Mouse (Mus musculus) midbrain, embryonic 14.5 days (tissue): ENCODE measurements around the gene Wdr59. TPM values are rescaled to one million over a fixed set of nuclear protein-coding genes. Genes with fewer than 3 reads are reported as not detected.
"Not testable (repeated sequence)": the region's sequence is repeated elsewhere in the genome, so short reads cannot be mapped to it uniquely, and the experiment has no call there.

ENCODE experiments used
- ATAC-seq: fragments of 200-750 bp; cut with Nextera tagmentation; 2 replicates; pipeline ENCODE4 v1.8.0; 2017; ENCODE audit warnings: moderate number of reproducible peaks, moderate library complexity; ENCODE audit not compliant: low FRiP score, low TSS enrichment
- DNase-seq: peaks from one replicate; pipeline ENCODE4 v3.0.0-alpha.2; 2015
- H3K27ac ChIP-seq: fragments of 300-500 bp; sonication (generic); replicated peaks from 2 replicates; pipeline ENCODE4 v1.5.1; 2014; ENCODE audit warnings: mild to moderate bottlenecking, low read depth, low read length, moderate library complexity
- H3K27me3 ChIP-seq: fragments of 300-500 bp; sonication (generic); 2 replicates; pipeline ENCODE4 v1.6.1; 2014; ENCODE audit warnings: low read length, control low read depth, mixed read lengths; ENCODE audit not compliant: control insufficient read depth, insufficient read depth
- H3K36me3 ChIP-seq: fragments of 300-500 bp; sonication (generic); 2 replicates; pipeline ENCODE4 v1.6.1; 2014; ENCODE audit warnings: low read length, control low read depth; ENCODE audit not compliant: control insufficient read depth, insufficient read depth
- H3K4me1 ChIP-seq: fragments of 300-500 bp; sonication (generic); 2 replicates; pipeline ENCODE4 v1.6.1; 2014; ENCODE audit warnings: mild to moderate bottlenecking, antibody characterized with exemption, low read length, control low read depth; ENCODE audit not compliant: control insufficient read depth, insufficient read depth
- H3K4me2 ChIP-seq: fragments of 300-500 bp; sonication (generic); 2 replicates; pipeline ENCODE4 v1.6.1; 2014; ENCODE audit warnings: mild to moderate bottlenecking, low read length, moderate library complexity
- H3K4me3 ChIP-seq: fragments of 300-500 bp; sonication (generic); replicated peaks from 2 replicates; pipeline ENCODE4 v1.5.1; 2014; ENCODE audit warnings: low read depth, low read length
- H3K9ac ChIP-seq: fragments of 300-500 bp; sonication (generic); replicated peaks from 2 replicates; pipeline ENCODE4 v1.6.1; 2014; ENCODE audit warnings: mild to moderate bottlenecking, low read length, moderate library complexity
- H3K9me3 ChIP-seq: fragments of 300-500 bp; sonication (generic); 2 replicates; pipeline ENCODE4 v1.6.1; 2016; ENCODE audit warnings: low read length, control low read depth, mixed read lengths; ENCODE audit not compliant: control insufficient read depth
- WGBS: fragments of 180-500 bp; shearing (Covaris S2); extraction: QIAGEN DNeasy Blood & Tissue Kit; methylation state at CpG from one replicate; pipeline ENCODE4 v1.1.7; 2014; 5-methylcytosine and 5-hydroxymethylcytosine counted together
- polyA plus RNA-seq: library from polyadenylated mRNA; unstranded; fragments of >200 nt; fragmentation: Nextera tagmentation; extraction: Ambion mirVana; gene quantifications from 2 replicates; pipeline ENCODE4 v1.2.1, GENCODE M21; 2014

Gene Wdr59
- polyA plus RNA-seq, 1 experiment from 2014 or later, result 5.9 TPM

DNA sequence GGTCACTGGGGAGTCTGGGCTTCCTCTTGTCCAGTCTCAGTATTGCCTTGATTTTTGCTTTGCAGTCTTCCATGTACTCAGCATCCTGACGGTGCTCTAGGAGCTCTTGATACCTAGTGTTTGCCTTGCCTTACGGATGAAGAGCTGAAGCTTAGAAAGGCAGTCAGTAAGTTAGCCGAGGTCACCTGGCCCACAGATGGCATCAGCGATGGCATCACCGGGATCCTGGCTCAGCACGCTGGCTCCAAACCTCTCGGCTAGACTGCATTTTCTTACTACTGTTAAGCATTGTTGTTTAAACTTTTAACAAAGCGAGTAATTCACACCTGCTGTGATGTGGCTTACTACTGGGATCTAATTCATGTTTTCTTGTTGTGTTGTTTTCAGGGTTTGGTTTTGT, 8.4 kb downstream of the Wdr59 start:
- 80% methylated on average over 8 of the region's 8 CpGs for WGBS
- no peak overlapping the region for H3K4me3 ChIP-seq
- no peaks in the 10 kb centered on the region for H3K27me3 ChIP-seq
- no peak for ATAC-seq
- no peak overlapping the region for H3K9ac ChIP-seq
- H3K27ac ChIP-seq, result no peak overlapping the region
- H3K4me1 ChIP-seq, result 0 out of 2 replicates have a peak, but pooled peaks cover 4% of the 10 kb centered on the region
- H3K4me2 ChIP-seq, result no peak overlapping the region
- DNase-seq, result no peak
- H3K9me3 ChIP-seq, result no peaks in the 10 kb centered on the region
- no peaks in the 10 kb centered on the region for H3K36me3 ChIP-seq

DNA sequence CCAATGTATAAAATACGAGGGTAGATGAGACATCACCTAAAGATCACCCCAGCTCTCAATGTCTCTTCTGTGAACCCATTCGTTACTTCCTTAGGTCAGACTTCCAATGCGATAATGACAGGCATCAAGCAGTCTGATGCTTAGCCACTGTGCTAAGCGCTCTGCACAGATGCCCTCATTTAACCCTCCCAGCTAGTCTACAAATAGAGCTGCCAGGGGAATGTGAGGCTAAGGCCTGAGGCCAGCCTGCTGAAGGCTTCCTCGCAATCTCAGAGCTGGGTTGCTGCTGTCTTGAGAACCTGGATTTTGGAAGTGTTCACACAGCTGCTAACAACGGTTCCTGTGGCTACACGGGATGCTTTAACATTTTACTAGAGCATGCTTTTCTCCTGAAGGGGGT, 9.0 kb downstream of the Wdr59 start:
- H3K36me3 ChIP-seq, result no peaks in the 10 kb centered on the region
- 0 out of 2 replicates have a peak, but pooled peaks cover 4% of the 10 kb centered on the region for H3K4me1 ChIP-seq
- 76% methylated on average over 7 of the region's 7 CpGs for WGBS
- H3K4me3 ChIP-seq, result no peak overlapping the region
- no peaks in the 10 kb centered on the region for H3K9me3 ChIP-seq
- H3K9ac ChIP-seq, result no peak overlapping the region
- peak overlapping the region; percentile 37; the same call in 1 of the 2 replicates for H3K27ac ChIP-seq
- H3K27me3 ChIP-seq, result no peaks in the 10 kb centered on the region
- peak; percentile 9 for DNase-seq
- H3K4me2 ChIP-seq, result no peak overlapping the region
- ATAC-seq, result no peak

DNA sequence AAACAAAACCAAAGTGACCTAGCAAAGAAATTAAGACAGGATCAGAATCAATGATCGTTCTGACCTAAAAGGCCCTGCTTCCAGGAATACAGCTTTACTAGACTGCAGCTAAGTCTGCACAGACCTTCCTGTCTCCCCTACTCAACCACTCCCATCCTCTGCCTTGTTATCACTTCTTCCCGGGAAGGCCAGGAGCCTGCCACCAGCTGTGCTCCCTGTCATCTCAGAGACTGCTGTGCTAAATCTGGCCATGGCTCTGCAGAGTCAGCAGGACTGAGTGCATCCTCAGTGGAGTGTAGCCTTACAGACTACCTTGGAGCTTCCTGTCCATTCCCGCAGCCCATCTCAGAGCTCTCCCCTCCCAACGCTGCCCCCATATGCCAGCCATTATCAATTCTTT, 11.5 kb downstream of the Wdr59 start:
- no peaks in the 10 kb centered on the region for H3K36me3 ChIP-seq
- no peak overlapping the region for H3K27ac ChIP-seq
- WGBS, result 71% methylated on average over 4 of the region's 4 CpGs

DNA sequence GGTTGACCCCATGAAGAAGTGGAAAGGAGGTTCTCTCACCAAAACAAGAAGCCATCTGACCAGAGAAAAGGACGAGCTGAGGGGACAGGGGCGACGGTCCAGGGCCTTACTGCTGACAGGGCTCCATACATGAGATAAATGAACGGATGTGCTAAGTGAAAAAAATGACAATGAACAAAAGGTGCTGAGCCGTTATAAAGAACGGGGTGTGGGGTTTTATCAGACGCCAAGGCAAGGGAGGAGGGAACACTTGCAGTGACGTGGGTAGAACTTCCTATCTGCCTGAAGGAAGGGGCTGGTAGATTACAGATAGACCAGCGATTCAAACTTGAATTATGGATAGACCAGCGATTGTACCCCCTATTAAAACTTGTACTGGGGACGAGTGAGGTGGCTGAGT, 12.6 kb downstream of the Wdr59 start:
- WGBS, result 90% methylated on average over 11 of the region's 11 CpGs
- no peak for DNase-seq
- Histone ChIP-seq H3K27me3 (no peaks in the 10 kb centered on the region), H3K4me3 (no peak overlapping the region), H3K9ac (no peak overlapping the region), H3K27ac (no peak overlapping the region), H3K4me1 (0 out of 2 replicates have a peak, but pooled peaks cover 4% of the 10 kb centered on the region), H3K9me3 (no peaks in the 10 kb centered on the region), H3K4me2 (no peak overlapping the region), H3K36me3 (0 out of 2 replicates have a peak, but pooled peaks cover 2% of the 10 kb centered on the region)
- no peak for ATAC-seq

More for the DNA sequence above, 11.5 kb downstream of the Wdr59 start:
- 0 out of 2 replicates have a peak, but pooled peaks cover 4% of the 10 kb centered on the region for H3K4me1 ChIP-seq
- no peak overlapping the region for H3K4me3 ChIP-seq
- H3K4me2 ChIP-seq, result no peak overlapping the region
- ATAC-seq, result no peak
- DNase-seq, result no peak
- H3K9ac ChIP-seq, result no peak overlapping the region
- no peaks in the 10 kb centered on the region for H3K9me3 ChIP-seq
- H3K27me3 ChIP-seq, result no peaks in the 10 kb centered on the region

DNA sequence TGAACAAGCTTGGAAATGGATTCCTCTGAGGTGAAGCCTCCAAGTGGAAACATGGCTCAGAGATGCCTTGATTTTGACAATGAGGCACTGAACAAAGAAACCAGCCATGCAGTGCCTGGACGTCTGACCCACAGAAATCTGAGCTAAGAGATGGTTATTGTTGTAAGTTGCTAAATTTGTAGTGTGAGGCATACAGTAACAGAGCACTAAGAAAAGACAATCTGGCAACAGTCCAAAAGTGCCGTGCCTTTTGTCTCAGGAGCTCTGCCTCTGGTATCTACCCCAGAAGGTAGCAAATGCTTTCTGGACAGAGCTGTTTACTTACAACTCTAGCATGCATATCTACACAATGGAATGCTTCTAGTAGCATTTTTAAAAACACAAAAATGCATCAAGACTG, 13.3 kb downstream of the Wdr59 start:
- DNase-seq, result peak; percentile 41
- Histone ChIP-seq H3K27ac (0 out of 2 replicates have a peak overlapping the region, but pooled peaks have one; percentile 3), H3K4me1 (0 out of 2 replicates have a peak, but pooled peaks cover 4% of the 10 kb centered on the region), H3K9ac (no peak overlapping the region), H3K4me3 (no peak overlapping the region), H3K9me3 (no peaks in the 10 kb centered on the region), H3K27me3 (no peaks in the 10 kb centered on the region), H3K36me3 (peaks cover 8% of the 10 kb centered on the region), H3K4me2 (no peak overlapping the region)
- ATAC-seq, result no peak
- 21% methylated on average over 2 of the region's 2 CpGs for WGBS

DNA sequence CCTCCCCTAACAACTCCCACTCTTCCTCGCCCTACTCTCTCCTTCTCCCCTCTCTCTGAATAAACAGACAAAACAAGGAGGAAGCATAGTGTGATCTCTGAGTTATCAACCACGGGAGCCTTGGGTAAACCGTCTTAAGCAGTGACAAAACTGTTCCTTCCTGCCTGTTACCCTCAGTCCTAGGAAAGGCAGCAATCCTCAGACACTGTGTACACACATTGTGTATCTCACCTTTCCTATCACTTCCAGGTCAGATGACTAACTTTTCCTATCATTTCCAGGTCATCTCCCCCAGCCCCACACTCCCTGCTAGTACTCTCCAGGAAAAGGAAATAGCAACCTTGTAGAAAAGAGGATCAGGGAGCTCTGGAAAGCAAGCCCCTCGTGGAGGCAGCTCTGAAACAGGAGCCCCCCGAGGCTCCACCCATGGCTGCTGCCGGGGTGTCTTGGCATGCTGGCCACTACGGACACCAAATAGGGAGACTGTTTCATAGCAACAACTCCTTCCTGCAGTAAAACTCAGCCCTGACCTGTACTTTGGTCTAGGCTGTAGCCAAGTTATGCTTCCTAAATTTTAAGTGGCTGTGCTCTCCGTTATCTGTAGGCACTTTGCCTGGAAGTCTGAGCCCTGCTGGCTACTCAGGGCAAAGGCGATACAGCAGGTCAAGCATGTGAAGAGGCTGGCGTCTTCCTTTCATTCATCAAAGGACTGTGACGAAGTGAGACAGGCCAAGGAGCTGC, 20.0 kb downstream of the Wdr59 start:
- Histone ChIP-seq H3K36me3 (peaks cover 28% of the 10 kb centered on the region), H3K27me3 (no peaks in the 10 kb centered on the region), H3K4me1 (no peaks in the 10 kb centered on the region), H3K4me2 (no peak overlapping the region), H3K9ac (no peak overlapping the region), H3K27ac (no peak overlapping the region), H3K9me3 (no peaks in the 10 kb centered on the region), H3K4me3 (no peak overlapping the region)
- 80% methylated on average over 11 of the region's 11 CpGs for WGBS
- no peak for ATAC-seq
- no peak for DNase-seq

DNA sequence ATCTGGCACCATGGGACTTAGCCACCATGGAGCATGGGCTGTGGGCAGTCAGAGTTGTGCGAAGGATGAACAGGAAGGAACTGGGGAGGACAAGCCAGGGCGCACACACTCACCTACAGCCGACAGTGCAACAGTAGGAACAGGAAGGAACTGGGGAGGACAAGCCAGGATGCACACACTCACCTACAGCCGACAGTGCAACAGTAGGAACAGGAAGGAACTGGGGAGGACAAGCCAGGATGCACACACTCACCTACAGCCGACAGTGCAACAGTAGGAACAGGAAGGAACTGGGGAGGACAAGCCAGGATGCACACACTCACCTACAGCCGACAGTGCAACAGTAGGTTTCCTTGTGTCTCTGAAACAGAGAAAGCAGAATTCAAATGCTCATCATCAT, 23.6 kb downstream of the Wdr59 start:
- not testable (repeated sequence) for H3K4me1 ChIP-seq, H3K4me3 ChIP-seq, DNase-seq, H3K9me3 ChIP-seq, H3K27ac ChIP-seq, ATAC-seq, H3K4me2 ChIP-seq, H3K9ac ChIP-seq, H3K27me3 ChIP-seq
- H3K36me3 ChIP-seq, result peaks cover 35% of the 10 kb centered on the region
- WGBS, result 94% methylated on average over 4 of the region's 6 CpGs

DNA sequence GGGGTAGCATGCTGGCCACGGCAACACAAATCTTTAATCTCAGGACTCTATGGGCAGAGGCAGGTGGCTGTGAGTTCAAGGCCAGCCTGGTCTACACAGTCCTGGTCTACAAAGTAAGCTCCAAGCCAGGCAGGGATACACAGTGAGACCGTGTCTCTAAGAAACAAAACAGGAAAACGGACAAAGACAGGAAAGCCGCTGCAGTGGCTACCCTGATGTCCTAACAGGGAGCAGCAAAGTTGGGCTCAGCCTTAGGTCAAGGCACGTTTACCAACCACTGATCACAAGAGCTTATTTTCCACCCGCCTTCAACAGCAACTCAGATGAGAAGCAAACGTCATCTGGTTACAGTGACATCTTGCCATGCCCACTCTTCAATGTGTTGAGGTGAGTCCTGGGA, 25.6 kb downstream of the Wdr59 start:
- no peak for ATAC-seq
- H3K4me3 ChIP-seq, result no peak overlapping the region
- no peaks in the 10 kb centered on the region for H3K9me3 ChIP-seq
- DNase-seq, result no peak
- 92% methylated on average over 7 of the region's 7 CpGs for WGBS
- no peaks in the 10 kb centered on the region for H3K27me3 ChIP-seq
- H3K9ac ChIP-seq, result no peak overlapping the region
- H3K27ac ChIP-seq, result no peak overlapping the region
- H3K4me1 ChIP-seq, result no peaks in the 10 kb centered on the region
- H3K36me3 ChIP-seq, result peaks cover 32% of the 10 kb centered on the region
- no peak overlapping the region for H3K4me2 ChIP-seq

DNA sequence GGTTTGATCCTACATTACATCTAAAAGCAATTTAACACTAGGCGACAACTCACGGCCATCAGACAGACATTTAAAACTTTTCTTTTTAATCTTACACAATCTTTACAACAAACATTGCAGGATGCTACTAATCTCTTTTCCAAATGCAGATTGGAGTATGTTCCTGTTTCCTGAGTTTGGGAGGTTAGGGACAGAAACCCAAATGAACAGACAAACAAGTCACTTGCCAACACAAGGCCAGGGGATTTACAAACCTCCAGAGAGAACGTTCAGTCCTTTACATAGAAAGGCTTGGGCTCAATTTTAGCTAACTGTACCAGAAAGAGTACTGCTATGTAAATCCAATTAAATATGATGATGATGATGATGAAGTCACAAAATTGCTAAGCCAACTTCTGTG, 28.7 kb downstream of the Wdr59 start:
- 92% methylated on average over 3 of the region's 3 CpGs for WGBS
- Histone ChIP-seq H3K27me3 (no peaks in the 10 kb centered on the region), H3K4me1 (no peaks in the 10 kb centered on the region), H3K9me3 (no peaks in the 10 kb centered on the region), H3K4me3 (no peak overlapping the region), H3K27ac (no peak overlapping the region), H3K4me2 (no peak overlapping the region), H3K9ac (no peak overlapping the region), H3K36me3 (peaks cover 18% of the 10 kb centered on the region)
- ATAC-seq, result no peak
- no peak for DNase-seq
